Mouse (Mus musculus): ENCODE data around the gene Prkcsh. TPM values are rescaled to one million over a fixed set of nuclear protein-coding genes. Genes with fewer than 3 reads are reported as not detected.

Gene Prkcsh
- polyA plus RNA-seq, 1 experiment from 2014 or later: 125 TPM

GRCm38 (mm10) chr9:21988421-21989101 is 14.0 kb upstream of the Prkcsh start:
- WGBS: 1% methylated on average over 32 of the region's 32 CpGs
- H3K9ac ChIP-seq: peak overlapping the region; percentile 55
- H3K4me1 ChIP-seq: peaks cover 22% of the 10 kb centered on the region

DNA sequence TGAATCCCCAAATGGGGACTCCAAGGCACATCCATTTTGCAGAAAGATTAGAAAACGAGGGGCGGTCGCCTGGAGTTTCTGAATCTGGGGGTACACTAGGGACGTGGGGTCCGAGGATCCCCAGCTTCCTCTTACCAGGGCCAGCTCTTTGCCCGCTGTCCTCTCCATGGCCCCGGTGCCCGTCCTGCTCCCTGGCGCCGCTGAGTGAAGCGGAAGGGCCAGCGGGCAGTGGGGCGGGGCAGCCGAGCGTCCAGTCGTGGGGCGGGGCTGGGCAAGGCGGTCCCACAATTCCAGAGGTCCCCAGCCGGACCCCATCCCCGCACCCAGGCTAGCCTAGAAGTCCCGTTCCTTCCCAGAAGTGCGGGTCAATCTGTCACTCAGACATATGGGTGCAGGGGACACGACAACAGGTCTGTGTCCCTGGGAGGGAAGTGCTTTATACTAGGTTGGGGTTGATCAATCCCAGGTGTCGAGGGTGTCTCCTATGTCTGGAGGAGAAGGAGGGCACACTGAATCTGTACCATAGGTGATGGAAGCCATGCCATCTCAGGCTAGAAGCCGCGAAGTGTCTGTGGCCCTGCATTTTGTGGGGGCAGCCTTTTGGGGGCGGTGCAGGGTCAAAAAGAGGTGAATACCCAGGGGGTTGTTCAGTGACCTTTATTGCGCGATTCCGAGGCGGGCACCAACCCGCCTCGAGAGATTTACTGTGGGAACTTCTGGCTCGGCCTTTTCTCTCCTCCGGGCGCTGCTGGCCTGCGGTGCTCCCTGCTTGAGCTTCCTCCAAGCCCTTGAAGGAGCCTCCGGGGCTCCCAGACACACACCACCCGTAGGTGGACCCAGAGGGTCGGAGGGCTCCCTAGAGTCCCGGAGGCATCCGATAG is 13.1 kb upstream of the Prkcsh start, which contains the start of gene Rgl3:
TSS of gene Rgl3 (minus strand) at position 217 of the 881 bp plus-strand sequence.
- Histone ChIP-seq H3K27ac (no peak within 1 kb of the TSS), H3K4me1 (peaks cover 22% of the 10 kb centered on the region), H3K4me2 (peak within 1 kb of the TSS; percentile 60), H3K27me3 (peaks cover 90% of the 10 kb centered on the region), H3K9ac (peak within 1 kb of the TSS; percentile 55), H3K4me3 (peak within 1 kb of the TSS; percentile 39), H3K36me3 (no peaks in the 10 kb centered on the region), H3K9me3 (no peaks in the 10 kb centered on the region)
- 0 out of 2 replicates have a peak, but pooled peaks have one; percentile 35 for ATAC-seq (ENCODE audit: insufficient number of reproducible peaks, insufficient read depth, low FRiP score, low TSS enrichment, low read depth)
- WGBS: under 1% methylated on average over 42 of the region's 42 CpGs

More at GRCm38 (mm10) chr9:21988421-21989101, 14.0 kb upstream of the Prkcsh start:
- Histone ChIP-seq H3K27ac (no peak overlapping the region), H3K27me3 (peaks cover 93% of the 10 kb centered on the region), H3K36me3 (no peaks in the 10 kb centered on the region), H3K4me3 (peak overlapping the region; percentile 39), H3K9me3 (no peaks in the 10 kb centered on the region), H3K4me2 (peak overlapping the region; percentile 60)
- ATAC-seq (ENCODE audit: insufficient number of reproducible peaks, insufficient read depth, low FRiP score, low TSS enrichment, low read depth): no peak

- H3K4me2 ChIP-seq: no peak overlapping the region
- H3K27ac ChIP-seq: no peak overlapping the region
- ATAC-seq (ENCODE audit: insufficient number of reproducible peaks, insufficient read depth, low FRiP score, low TSS enrichment, low read depth): no peak
- H3K9me3 ChIP-seq: no peaks in the 10 kb centered on the region
- H3K9ac ChIP-seq: no peak overlapping the region
- 79% methylated on average over 4 of the region's 4 CpGs for WGBS
- no peak overlapping the region for H3K4me3 ChIP-seq
- H3K36me3 ChIP-seq: no peaks in the 10 kb centered on the region
- H3K27me3 ChIP-seq: peaks cover 67% of the 10 kb centered on the region
- H3K4me1 ChIP-seq: peaks cover 22% of the 10 kb centered on the region
Observed at GRCm38 (mm10) chr9:21992227-21992626, 10.4 kb upstream of the Prkcsh start.

GRCm38 (mm10) chr9:21996178-21996867 is 6.3 kb upstream of the Prkcsh start:
- ATAC-seq (ENCODE audit: insufficient number of reproducible peaks, insufficient read depth, low FRiP score, low TSS enrichment, low read depth): no peak
- H3K4me3 ChIP-seq: no peak overlapping the region
- 79% methylated on average over 3 of the region's 3 CpGs for WGBS
- no peaks in the 10 kb centered on the region for H3K9me3 ChIP-seq
- H3K27ac ChIP-seq: no peak overlapping the region
- H3K36me3 ChIP-seq: no peaks in the 10 kb centered on the region
- H3K4me2 ChIP-seq: no peak overlapping the region
- peaks cover 26% of the 10 kb centered on the region for H3K27me3 ChIP-seq
- H3K4me1 ChIP-seq: no peaks in the 10 kb centered on the region
- no peak overlapping the region for H3K9ac ChIP-seq

DNA sequence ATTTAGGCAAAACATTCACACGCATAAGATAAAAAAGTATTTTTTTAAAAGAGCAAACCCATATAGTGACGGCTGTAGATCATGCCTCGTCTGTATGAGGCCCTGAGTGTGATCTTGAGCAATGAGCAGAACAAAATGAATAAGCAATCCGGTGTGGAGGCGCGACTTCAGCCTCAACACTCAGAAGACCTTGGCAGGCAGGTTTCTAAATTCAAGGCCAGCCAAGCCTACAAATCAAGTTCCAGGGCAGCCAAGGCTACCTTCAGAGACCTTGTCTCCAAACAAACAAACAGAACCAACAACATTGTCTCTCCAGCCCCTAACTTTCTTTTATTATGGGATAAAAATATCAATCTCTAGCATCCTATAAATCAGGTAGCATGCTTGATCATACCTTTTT is 2.3 kb upstream of the Prkcsh start:
- Histone ChIP-seq H3K36me3 (peaks cover 15% of the 10 kb centered on the region), H3K27me3 (peaks cover 3% of the 10 kb centered on the region; the same call in 1 of the 2 replicates), H3K4me1 (peaks cover 23% of the 10 kb centered on the region), H3K27ac (no peak overlapping the region), H3K4me2 (no peak overlapping the region), H3K9me3 (no peaks in the 10 kb centered on the region), H3K4me3 (no peak overlapping the region), H3K9ac (no peak overlapping the region)
- no peak for ATAC-seq (ENCODE audit: insufficient number of reproducible peaks, insufficient read depth, low FRiP score, low TSS enrichment, low read depth)
- 89% methylated on average over 6 of the region's 6 CpGs for WGBS

DNA sequence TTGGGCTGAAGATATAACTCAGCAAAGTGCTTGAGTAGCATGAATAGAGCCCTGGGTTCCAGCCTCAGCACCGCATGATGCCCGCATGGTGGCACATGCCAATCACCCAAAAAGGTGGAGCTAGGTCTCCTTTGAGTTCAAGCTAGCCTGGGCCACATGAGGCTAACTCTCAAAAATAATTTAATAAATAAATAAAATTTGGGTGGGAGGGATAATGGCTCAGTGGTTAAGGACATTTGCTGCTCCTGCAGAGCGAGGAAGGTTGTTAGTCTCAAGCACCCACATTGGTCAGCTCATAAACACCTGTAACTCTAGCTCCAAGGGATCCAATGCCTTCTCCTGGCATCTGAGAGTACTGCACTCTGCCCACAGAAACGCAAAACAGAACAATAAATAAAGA is 973 bp upstream of the Prkcsh start:
- 78% methylated on average over 4 of the region's 4 CpGs for WGBS
- no peak for ATAC-seq (ENCODE audit: insufficient number of reproducible peaks, insufficient read depth, low FRiP score, low TSS enrichment, low read depth)
- no peak overlapping the region for H3K4me3 ChIP-seq
- no peak overlapping the region for H3K27ac ChIP-seq
- H3K9ac ChIP-seq: no peak overlapping the region
- H3K9me3 ChIP-seq: no peaks in the 10 kb centered on the region
- peaks cover 28% of the 10 kb centered on the region for H3K36me3 ChIP-seq
- no peak overlapping the region for H3K4me2 ChIP-seq
- peaks cover 23% of the 10 kb centered on the region for H3K4me1 ChIP-seq
- H3K27me3 ChIP-seq: peaks cover 3% of the 10 kb centered on the region; the same call in 1 of the 2 replicates

DNA sequence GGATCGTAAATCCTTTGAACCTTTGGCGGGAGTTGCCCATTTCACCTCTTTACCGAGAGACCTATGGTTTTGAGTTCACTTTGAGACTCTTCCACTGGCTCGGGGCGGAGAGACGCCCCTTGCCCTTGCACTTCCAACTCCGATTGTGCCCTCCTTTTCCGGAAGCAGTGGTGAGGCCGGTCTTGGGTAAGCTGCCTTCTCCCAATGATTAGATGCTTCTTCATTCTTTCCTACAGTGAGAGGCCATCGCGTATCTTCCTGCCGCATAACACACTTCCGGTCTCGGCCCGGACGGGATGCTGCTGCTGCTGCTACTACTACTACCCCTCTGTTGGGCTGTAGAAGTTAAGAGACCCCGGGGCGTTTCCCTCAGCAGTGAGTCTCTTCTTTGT is 553 bp downstream of the Prkcsh start:
- no peak for ATAC-seq (ENCODE audit: insufficient number of reproducible peaks, insufficient read depth, low FRiP score, low TSS enrichment, low read depth)
- peak overlapping the region; percentile 81 for H3K4me2 ChIP-seq
- peak overlapping the region; percentile 75 for H3K9ac ChIP-seq
- H3K27me3 ChIP-seq: no peaks in the 10 kb centered on the region
- 0% methylated on average over 18 of the region's 18 CpGs for WGBS
- H3K9me3 ChIP-seq: no peaks in the 10 kb centered on the region
- peak overlapping the region; percentile 76 for H3K4me3 ChIP-seq
- peaks cover 43% of the 10 kb centered on the region for H3K36me3 ChIP-seq
- peaks cover 23% of the 10 kb centered on the region for H3K4me1 ChIP-seq
- H3K27ac ChIP-seq: peak overlapping the region; percentile 60

GRCm38 (mm10) chr9:22004546-22004945 is 1.9 kb downstream of the Prkcsh start:
- no peak overlapping the region for H3K4me3 ChIP-seq
- H3K36me3 ChIP-seq: peaks cover 57% of the 10 kb centered on the region
- no peak overlapping the region for H3K9ac ChIP-seq
- 93% methylated on average over 12 of the region's 12 CpGs for WGBS
- no peaks in the 10 kb centered on the region for H3K9me3 ChIP-seq
- H3K4me2 ChIP-seq: no peak overlapping the region
- peaks cover 23% of the 10 kb centered on the region for H3K4me1 ChIP-seq
- ATAC-seq (ENCODE audit: insufficient number of reproducible peaks, insufficient read depth, low FRiP score, low TSS enrichment, low read depth): no peak
- no peaks in the 10 kb centered on the region for H3K27me3 ChIP-seq
- no peak overlapping the region for H3K27ac ChIP-seq

DNA sequence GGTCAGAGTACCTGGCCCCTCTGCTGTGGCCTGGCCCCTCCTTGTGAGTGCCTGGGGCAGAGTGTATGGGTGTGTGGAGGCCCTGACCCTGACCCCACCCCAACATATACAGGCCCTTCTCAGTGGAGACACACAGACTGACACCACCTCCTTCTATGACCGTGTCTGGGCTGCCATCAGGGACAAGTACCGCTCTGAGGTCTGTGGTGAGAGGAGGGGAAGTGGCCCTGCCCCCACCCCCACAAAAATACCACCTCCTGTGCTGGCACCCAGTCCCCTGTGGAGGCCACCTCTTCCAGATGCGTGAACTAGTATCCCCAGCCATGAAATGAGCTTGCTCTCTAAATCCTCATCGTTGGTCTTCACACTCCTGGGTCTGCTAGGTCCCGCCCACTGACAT is 8.4 kb downstream of the Prkcsh start:
- 86% methylated on average over 5 of the region's 5 CpGs for WGBS
- Histone ChIP-seq H3K4me3 (no peak overlapping the region), H3K4me1 (peaks cover 4% of the 10 kb centered on the region; the same call in 1 of the 2 replicates), H3K4me2 (no peak overlapping the region), H3K36me3 (peaks cover 89% of the 10 kb centered on the region), H3K9ac (no peak overlapping the region), H3K27ac (no peak overlapping the region), H3K9me3 (no peaks in the 10 kb centered on the region), H3K27me3 (no peaks in the 10 kb centered on the region)
- ATAC-seq (ENCODE audit: insufficient number of reproducible peaks, insufficient read depth, low FRiP score, low TSS enrichment, low read depth): no peak

DNA sequence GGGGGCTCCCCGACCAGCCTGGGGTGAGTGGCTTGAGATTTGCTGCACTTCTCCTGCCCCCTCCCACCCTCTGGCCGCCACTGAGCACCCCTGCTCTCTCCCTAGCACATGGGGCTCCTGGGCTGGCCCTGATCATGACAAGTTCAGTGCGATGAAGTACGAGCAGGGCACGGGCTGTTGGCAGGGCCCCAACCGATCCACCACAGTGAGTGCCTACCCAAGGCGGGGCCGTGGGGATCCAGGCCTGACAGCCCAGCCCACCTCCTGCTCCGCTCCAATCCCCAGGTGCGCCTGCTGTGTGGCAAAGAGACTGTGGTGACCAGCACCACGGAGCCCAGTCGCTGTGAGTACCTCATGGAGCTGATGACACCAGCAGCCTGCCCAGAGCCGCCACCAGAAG is 10.1 kb downstream of the Prkcsh start:
- no peaks in the 10 kb centered on the region for H3K9me3 ChIP-seq
- no peak overlapping the region for H3K4me2 ChIP-seq
- H3K36me3 ChIP-seq: peaks cover 72% of the 10 kb centered on the region
- no peak for ATAC-seq (ENCODE audit: insufficient number of reproducible peaks, insufficient read depth, low FRiP score, low TSS enrichment, low read depth)
- WGBS: 93% methylated on average over 13 of the region's 13 CpGs
- H3K27ac ChIP-seq: no peak overlapping the region
- H3K9ac ChIP-seq: no peak overlapping the region
- H3K4me1 ChIP-seq: peaks cover 4% of the 10 kb centered on the region; the same call in 1 of the 2 replicates
- no peak overlapping the region for H3K4me3 ChIP-seq
- no peaks in the 10 kb centered on the region for H3K27me3 ChIP-seq

- no peak overlapping the region for H3K9ac ChIP-seq
- H3K4me3 ChIP-seq: no peak overlapping the region
- no peak overlapping the region for H3K4me2 ChIP-seq
- WGBS: 73% methylated on average over 10 of the region's 10 CpGs
- ATAC-seq (ENCODE audit: insufficient number of reproducible peaks, insufficient read depth, low FRiP score, low TSS enrichment, low read depth): no peak
- no peaks in the 10 kb centered on the region for H3K27me3 ChIP-seq
- H3K27ac ChIP-seq: no peak overlapping the region
- H3K9me3 ChIP-seq: no peaks in the 10 kb centered on the region
- peaks cover 4% of the 10 kb centered on the region; the same call in 1 of the 2 replicates for H3K4me1 ChIP-seq
- peaks cover 37% of the 10 kb centered on the region for H3K36me3 ChIP-seq
Observed at GRCm38 (mm10) chr9:22016245-22016644, 13.6 kb downstream of the Prkcsh start.

Measured in embryonic facial prominence, embryonic 13.5 days (tissue).